25 mouse cellular contexts compared by ENCODE assay signal in genomic region chr17:74879768-74880167, GRCm38 (mm10).
DNase-seq lines count a peak whose midpoint lies in the region; ATAC-seq lines count a peak whose summit lies in the region.
"Had no signal": no experiment of that assay in that cellular context is flagged by ENCODE, and none has a peak within 500 bp of the region (broad histone marks: within the 10 kb centered on the region; RNA-seq: fewer than 3 reads in every experiment).

No protein-coding gene starts in this region.

- H3K27me3 ChIP-seq in heart, embryonic 11.5 days (ENCODE audit: control insufficient read depth, insufficient read depth, low read length) = no peaks in the 10 kb centered on the region
- no peaks in the 10 kb centered on the region for H3K27me3 ChIP-seq in midbrain, embryonic 10.5 days (ENCODE audit: low read depth, poor library complexity, severe bottlenecking)
- no peaks in the 10 kb centered on the region for H3K27me3 ChIP-seq in midbrain, embryonic 15.5 days (replicated peaks)
- H3K27me3 ChIP-seq: embryonic facial prominence, embryonic 12.5 days; forebrain, embryonic 12.5 days; hindbrain, embryonic 12.5 days; limb, embryonic 13.5 days; liver, embryonic 12.5 days; neural tube, embryonic 13.5 days had no signal

- no peak overlapping the region; the same call in 1 of the 2 replicates for H3K9ac ChIP-seq in heart, embryonic 11.5 days (ENCODE audit: low read depth, low read length)
- H3K9ac ChIP-seq in midbrain, embryonic 15.5 days = no peak overlapping the region
- H3K9ac ChIP-seq: embryonic facial prominence, embryonic 12.5 days; forebrain, embryonic 12.5 days; hindbrain, embryonic 12.5 days; limb, embryonic 13.5 days; liver, embryonic 12.5 days; neural tube, embryonic 13.5 days had no signal

- H3K4me3 ChIP-seq in heart, embryonic 11.5 days (ENCODE audit: low read depth, low read length) = no peak overlapping the region
- no peak overlapping the region for H3K4me3 ChIP-seq in midbrain, embryonic 10.5 days
- no peak overlapping the region for H3K4me3 ChIP-seq in midbrain, embryonic 15.5 days
- H3K4me3 ChIP-seq: embryonic facial prominence, embryonic 12.5 days; forebrain, embryonic 12.5 days; hindbrain, embryonic 12.5 days; limb, embryonic 13.5 days; liver, embryonic 12.5 days; neural tube, embryonic 13.5 days had no signal

- ATAC-seq in heart, embryonic 11.5 days (replicated peaks; ENCODE audit: insufficient number of reproducible peaks, low FRiP score, low TSS enrichment) = peak; percentile 69
- no peak for ATAC-seq in midbrain, embryonic 15.5 days (replicated peaks)
- 0 out of 2 replicates have a peak, but pooled peaks have one; percentile 9 for ATAC-seq in megakaryocyte progenitor cell, adult 5-6 weeks (replicated peaks; ENCODE audit: poor library complexity)
- ATAC-seq: activated CD4-positive, CD25-positive, alpha-beta regulatory T cell, adult 4 months; liver, embryonic 12.5 days had no signal

- no peaks in the 10 kb centered on the region for H3K36me3 ChIP-seq in heart, embryonic 11.5 days (ENCODE audit: control insufficient read depth, insufficient read depth, low read length)
- no peaks in the 10 kb centered on the region for H3K36me3 ChIP-seq in midbrain, embryonic 10.5 days
- no peaks in the 10 kb centered on the region for H3K36me3 ChIP-seq in midbrain, embryonic 15.5 days (replicated peaks)
- H3K36me3 ChIP-seq: embryonic facial prominence, embryonic 12.5 days; forebrain, embryonic 12.5 days; hindbrain, embryonic 12.5 days; limb, embryonic 13.5 days; liver, embryonic 12.5 days; neural tube, embryonic 13.5 days had no signal

- 0 out of 2 replicates have a peak overlapping the region, but pooled peaks have one; percentile 6 for H3K4me2 ChIP-seq in heart, embryonic 11.5 days
- no peak overlapping the region for H3K4me2 ChIP-seq in midbrain, embryonic 15.5 days
- H3K4me2 ChIP-seq: embryonic facial prominence, embryonic 12.5 days; forebrain, embryonic 12.5 days; hindbrain, embryonic 12.5 days; limb, embryonic 13.5 days; liver, embryonic 12.5 days; neural tube, embryonic 13.5 days had no signal

- DNase-seq in adrenal gland, adult 2 months = peak; percentile 6
- no peak for DNase-seq in adrenal gland, adult 8-10 months
- no peak for DNase-seq in heart, postnatal 10 days
- no peak for DNase-seq in midbrain, embryonic 10.5 days (ENCODE audit: low spot score)
- DNase-seq in ovary, postnatal 14 days (ENCODE audit: low spot score) = no peak
- DNase-seq: adrenal gland, postnatal 14 days; cerebellum, adult 2 months; cerebellum, postnatal 25 days; kidney, adult 11 months; layer of hippocampus, adult 9-11 months; lung, adult 18-20 months; lung, postnatal 14 days; midbrain, embryonic 14.5 days; right cerebral cortex, postnatal 4 days; thymus, adult 2 months had no signal

- WGBS in heart, embryonic 11.5 days (ENCODE audit: insufficient replicate concordance) = 17% methylated on average over 7 of the region's 7 CpGs
- WGBS in midbrain, embryonic 10.5 days = 74% methylated on average over 7 of the region's 7 CpGs
- WGBS in midbrain, embryonic 15.5 days = 85% methylated on average over 7 of the region's 7 CpGs

- no peaks in the 10 kb centered on the region for H3K9me3 ChIP-seq in heart, embryonic 11.5 days (replicated peaks; ENCODE audit: control insufficient read depth, low read length)
- H3K9me3 ChIP-seq in midbrain, embryonic 10.5 days (replicated peaks) = no peaks in the 10 kb centered on the region
- H3K9me3 ChIP-seq in midbrain, embryonic 15.5 days = no peaks in the 10 kb centered on the region
- H3K9me3 ChIP-seq: forebrain, embryonic 12.5 days; hindbrain, embryonic 12.5 days; limb, embryonic 13.5 days; liver, embryonic 12.5 days had no signal

- intact Hi-C loops in heart, postnatal 10 days (cut with DNase I) = no loop called here

- peak overlapping the region; percentile 63 for H3K27ac ChIP-seq in heart, embryonic 11.5 days (ENCODE audit: low read depth, low read length)
- H3K27ac ChIP-seq in midbrain, embryonic 10.5 days (replicated peaks) = 0 out of 2 replicates have a peak overlapping the region, but pooled peaks have one; percentile 23
- no peak overlapping the region for H3K27ac ChIP-seq in midbrain, embryonic 15.5 days
- H3K27ac ChIP-seq: embryonic facial prominence, embryonic 12.5 days; forebrain, embryonic 12.5 days; hindbrain, embryonic 12.5 days; limb, embryonic 13.5 days; liver, embryonic 12.5 days; neural tube, embryonic 13.5 days had no signal

- peaks cover 15% of the 10 kb centered on the region for H3K4me1 ChIP-seq in heart, embryonic 11.5 days (ENCODE audit: control insufficient read depth, insufficient read depth, low read length)
- no peaks in the 10 kb centered on the region for H3K4me1 ChIP-seq in midbrain, embryonic 10.5 days
- H3K4me1 ChIP-seq in midbrain, embryonic 15.5 days = no peaks in the 10 kb centered on the region
- H3K4me1 ChIP-seq: forebrain, embryonic 12.5 days; hindbrain, embryonic 12.5 days; neural tube, embryonic 13.5 days had no signal
